Mouse (Mus musculus) midbrain, embryonic 14.5 days (tissue): ENCODE results near the gene Thyn1. TPM values are rescaled to one million over a fixed set of nuclear protein-coding genes. Genes with fewer than 3 reads are reported as not detected.

ENCODE experiments used
- ATAC-seq: fragments of 200-750 bp; cut with Nextera tagmentation; 2 replicates; pipeline ENCODE4 v1.8.0; 2017; ENCODE audit warnings: moderate number of reproducible peaks, moderate library complexity; ENCODE audit not compliant: low FRiP score, low TSS enrichment
- DNase-seq: peaks from one replicate; pipeline ENCODE4 v3.0.0-alpha.2; 2015
- H3K27ac ChIP-seq: fragments of 300-500 bp; sonication (generic); replicated peaks from 2 replicates; pipeline ENCODE4 v1.5.1; 2014; ENCODE audit warnings: mild to moderate bottlenecking, low read depth, low read length, moderate library complexity
- H3K27me3 ChIP-seq: fragments of 300-500 bp; sonication (generic); 2 replicates; pipeline ENCODE4 v1.6.1; 2014; ENCODE audit warnings: low read length, control low read depth, mixed read lengths; ENCODE audit not compliant: control insufficient read depth, insufficient read depth
- H3K36me3 ChIP-seq: fragments of 300-500 bp; sonication (generic); 2 replicates; pipeline ENCODE4 v1.6.1; 2014; ENCODE audit warnings: low read length, control low read depth; ENCODE audit not compliant: control insufficient read depth, insufficient read depth
- H3K4me1 ChIP-seq: fragments of 300-500 bp; sonication (generic); 2 replicates; pipeline ENCODE4 v1.6.1; 2014; ENCODE audit warnings: mild to moderate bottlenecking, antibody characterized with exemption, low read length, control low read depth; ENCODE audit not compliant: control insufficient read depth, insufficient read depth
- H3K4me2 ChIP-seq: fragments of 300-500 bp; sonication (generic); 2 replicates; pipeline ENCODE4 v1.6.1; 2014; ENCODE audit warnings: mild to moderate bottlenecking, low read length, moderate library complexity
- H3K4me3 ChIP-seq: fragments of 300-500 bp; sonication (generic); replicated peaks from 2 replicates; pipeline ENCODE4 v1.5.1; 2014; ENCODE audit warnings: low read depth, low read length
- H3K9ac ChIP-seq: fragments of 300-500 bp; sonication (generic); replicated peaks from 2 replicates; pipeline ENCODE4 v1.6.1; 2014; ENCODE audit warnings: mild to moderate bottlenecking, low read length, moderate library complexity
- H3K9me3 ChIP-seq: fragments of 300-500 bp; sonication (generic); 2 replicates; pipeline ENCODE4 v1.6.1; 2016; ENCODE audit warnings: low read length, control low read depth, mixed read lengths; ENCODE audit not compliant: control insufficient read depth
- WGBS: fragments of 180-500 bp; shearing (Covaris S2); extraction: QIAGEN DNeasy Blood & Tissue Kit; methylation state at CpG from one replicate; pipeline ENCODE4 v1.1.7; 2014; 5-methylcytosine and 5-hydroxymethylcytosine counted together
- polyA plus RNA-seq: library from polyadenylated mRNA; unstranded; fragments of >200 nt; fragmentation: Nextera tagmentation; extraction: Ambion mirVana; gene quantifications from 2 replicates; pipeline ENCODE4 v1.2.1, GENCODE M21; 2014

Gene Thyn1
- polyA plus RNA-seq, 1 experiment from 2014 or later: 127 TPM

DNA sequence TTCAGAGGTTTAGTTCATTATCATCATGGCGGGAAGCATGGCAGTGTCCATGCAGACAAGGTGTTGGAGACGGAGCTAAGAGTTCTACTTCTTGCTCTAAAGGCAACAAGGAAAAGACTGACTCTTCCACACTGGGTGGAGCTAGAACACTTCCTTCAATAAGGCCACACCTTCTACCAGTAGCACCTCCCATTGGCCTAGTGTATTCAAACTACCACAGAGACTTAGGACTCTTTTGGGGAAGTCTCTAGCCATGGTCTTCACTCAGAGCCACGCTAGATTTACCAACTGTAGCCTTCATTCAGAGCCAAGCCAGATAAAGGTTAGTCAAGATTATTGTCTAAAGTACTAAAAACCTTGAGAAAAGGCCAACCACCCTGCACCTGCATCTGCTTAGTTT is 2.4 kb upstream of the Thyn1 start:
- H3K9ac ChIP-seq: no peak overlapping the region
- no peaks in the 10 kb centered on the region for H3K9me3 ChIP-seq
- H3K27ac ChIP-seq: no peak overlapping the region
- H3K4me3 ChIP-seq: no peak overlapping the region
- H3K36me3 ChIP-seq: no peaks in the 10 kb centered on the region
- ATAC-seq (no peak), DNase-seq (no peak)
- 93% methylated on average over 3 of the region's 3 CpGs for WGBS
- H3K4me2 ChIP-seq: no peak overlapping the region
- H3K27me3 ChIP-seq: no peaks in the 10 kb centered on the region
- H3K4me1 ChIP-seq: peaks cover 19% of the 10 kb centered on the region

DNA sequence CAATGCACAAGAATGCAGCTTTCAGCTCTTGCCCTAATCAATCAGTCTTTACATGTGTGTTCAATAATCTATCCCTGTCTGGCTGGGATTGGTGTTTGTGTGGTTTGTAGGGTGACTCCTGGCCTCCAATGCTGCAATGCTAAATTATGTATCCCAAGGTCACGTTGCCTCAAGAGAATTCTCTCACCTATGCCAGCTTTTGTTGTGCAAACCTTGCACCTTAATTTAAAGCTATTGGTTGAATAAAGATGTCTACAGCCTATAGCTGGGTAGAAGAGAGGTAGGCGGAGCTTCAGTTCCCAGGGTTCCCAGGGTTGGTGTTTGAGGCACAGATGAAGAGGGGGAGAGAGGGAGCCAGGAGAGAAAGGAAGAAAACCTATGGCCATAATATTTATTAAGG is 2.0 kb upstream of the Thyn1 start:
- H3K9me3 ChIP-seq: no peaks in the 10 kb centered on the region
- no peaks in the 10 kb centered on the region for H3K36me3 ChIP-seq
- H3K27me3 ChIP-seq: no peaks in the 10 kb centered on the region
- no peak overlapping the region for H3K9ac ChIP-seq
- H3K27ac ChIP-seq: no peak overlapping the region
- H3K4me2 ChIP-seq: no peak overlapping the region
- 98% methylated on average over 2 of the region's 2 CpGs for WGBS
- ATAC-seq (no peak), DNase-seq (no peak)
- H3K4me1 ChIP-seq: peaks cover 19% of the 10 kb centered on the region
- no peak overlapping the region for H3K4me3 ChIP-seq

DNA sequence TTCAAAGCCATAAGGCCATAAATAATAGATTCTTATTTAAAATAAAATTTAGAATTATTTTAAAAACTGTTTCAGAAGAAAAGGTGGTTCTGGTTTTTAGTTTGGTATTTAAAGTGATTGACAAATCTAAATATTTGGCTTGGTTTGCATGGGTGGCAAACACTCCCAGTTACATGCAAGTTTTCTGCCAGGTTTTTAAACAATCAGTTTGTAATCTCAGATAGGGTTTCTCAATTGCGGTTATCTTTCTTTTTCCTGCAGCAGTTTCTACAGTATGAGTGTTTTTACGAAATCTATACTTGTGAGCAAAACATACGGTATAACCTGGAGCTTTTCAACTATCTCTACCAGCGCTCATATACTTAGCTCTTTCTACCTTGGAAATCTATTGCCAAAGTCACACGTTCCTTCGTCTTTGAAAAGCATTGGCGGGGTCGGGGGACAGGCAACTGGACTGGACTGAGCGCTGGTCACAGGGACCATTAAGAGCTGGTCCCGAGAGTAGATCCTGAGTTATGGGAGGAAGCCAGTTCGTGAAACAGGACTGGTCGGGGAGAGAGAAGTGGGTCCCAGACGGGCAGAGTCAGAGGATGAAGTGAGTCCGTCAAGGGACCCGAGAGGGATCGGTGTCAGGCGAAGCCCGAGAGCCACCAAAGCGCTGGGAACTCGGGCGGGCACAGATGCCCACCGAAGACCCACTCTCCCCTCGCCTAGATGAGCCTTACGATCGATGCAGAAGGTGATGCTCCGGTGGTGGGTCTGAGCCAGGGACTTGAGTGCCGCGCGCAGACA is 645 bp upstream of the Thyn1 start:
- Histone ChIP-seq H3K4me1 (peaks cover 19% of the 10 kb centered on the region), H3K9me3 (no peaks in the 10 kb centered on the region), H3K9ac (peak overlapping the region; percentile 73), H3K4me3 (peak overlapping the region; percentile 71), H3K27me3 (no peaks in the 10 kb centered on the region), H3K36me3 (peaks cover 6% of the 10 kb centered on the region), H3K27ac (peak overlapping the region; percentile 41; the same call in 1 of the 2 replicates), H3K4me2 (peak overlapping the region; percentile 87)
- DNase-seq (no peak), ATAC-seq (peak; percentile 70; the same call in 1 of the 2 replicates)
- WGBS: 4% methylated on average over 29 of the region's 29 CpGs

DNA sequence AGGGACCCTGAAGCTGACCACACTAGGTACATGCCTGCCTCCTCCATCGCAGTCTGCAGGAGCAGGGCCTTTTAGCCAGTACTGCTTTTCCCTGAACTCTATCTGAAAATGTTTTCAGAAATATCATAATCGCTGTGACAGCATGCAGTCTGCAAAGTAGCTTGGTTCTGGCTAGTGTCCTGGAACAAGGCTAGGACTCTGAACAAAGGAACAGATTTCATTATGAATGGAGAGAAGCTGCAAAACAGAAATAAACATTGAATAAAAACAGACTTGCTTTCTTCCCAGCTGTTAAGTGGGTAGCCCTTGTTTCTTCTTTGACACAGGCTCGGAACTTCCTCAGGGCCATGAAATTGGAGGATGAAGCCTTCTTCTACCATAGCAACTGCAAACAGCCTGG is 5.7 kb downstream of the Thyn1 start:
- no peak overlapping the region for H3K4me2 ChIP-seq
- no peak for DNase-seq
- H3K27ac ChIP-seq: no peak overlapping the region
- H3K36me3 ChIP-seq: peaks cover 69% of the 10 kb centered on the region
- no peak for ATAC-seq
- no peaks in the 10 kb centered on the region for H3K9me3 ChIP-seq
- H3K9ac ChIP-seq: no peak overlapping the region
- H3K27me3 ChIP-seq: no peaks in the 10 kb centered on the region
- H3K4me1 ChIP-seq: peaks cover 11% of the 10 kb centered on the region
- WGBS: 90% methylated on average over 3 of the region's 3 CpGs
- no peak overlapping the region for H3K4me3 ChIP-seq

DNA sequence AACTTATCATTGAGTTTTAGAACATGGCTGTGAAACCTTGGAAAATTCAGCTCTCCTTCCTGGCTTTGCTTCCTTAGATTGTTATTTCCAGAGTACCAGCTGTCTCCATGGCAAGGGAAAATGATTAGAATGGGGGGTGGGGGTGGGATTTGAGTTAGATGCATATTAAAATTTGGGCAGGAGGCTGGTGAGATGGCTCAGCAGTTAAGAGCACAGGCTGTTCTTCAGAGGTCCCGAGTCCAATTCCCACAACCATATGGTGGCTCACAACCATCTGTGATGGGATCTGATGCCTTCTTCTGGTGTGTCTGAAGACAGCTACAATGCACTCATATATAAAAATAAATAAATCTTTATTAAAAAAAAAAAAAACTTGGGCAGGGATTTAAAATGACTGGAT is 6.4 kb downstream of the Thyn1 start:
- Histone ChIP-seq H3K27ac (no peak overlapping the region), H3K9ac (no peak overlapping the region), H3K9me3 (no peaks in the 10 kb centered on the region), H3K27me3 (no peaks in the 10 kb centered on the region), H3K36me3 (peaks cover 73% of the 10 kb centered on the region), H3K4me2 (no peak overlapping the region), H3K4me1 (peaks cover 4% of the 10 kb centered on the region), H3K4me3 (no peak overlapping the region)
- 75% methylated on average over 1 of the region's 1 CpGs for WGBS
- DNase-seq: no peak
- ATAC-seq: no peak

DNA sequence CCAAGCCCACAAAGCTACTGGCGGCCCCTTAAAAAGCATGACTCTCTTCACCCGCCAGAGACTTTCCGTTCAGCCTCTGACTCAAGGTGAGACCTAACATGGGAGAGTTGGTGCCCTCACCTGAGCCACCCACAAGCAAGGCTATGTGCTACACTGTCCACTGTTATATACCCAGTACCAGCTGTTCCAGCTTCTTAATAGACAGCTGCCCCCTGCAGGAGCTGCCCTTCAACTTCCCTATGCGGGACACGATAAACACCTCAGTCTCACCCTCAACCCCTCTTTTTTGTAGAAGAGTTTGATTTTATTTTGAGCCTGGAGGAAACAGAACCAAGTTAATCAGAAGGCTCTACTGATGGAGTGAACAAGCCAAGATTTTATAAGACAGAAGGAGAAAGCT is 7.4 kb downstream of the Thyn1 start:
- H3K9ac ChIP-seq: no peak overlapping the region
- no peaks in the 10 kb centered on the region for H3K27me3 ChIP-seq
- no peak overlapping the region for H3K4me2 ChIP-seq
- H3K4me3 ChIP-seq: no peak overlapping the region
- no peaks in the 10 kb centered on the region for H3K9me3 ChIP-seq
- H3K36me3 ChIP-seq: peaks cover 82% of the 10 kb centered on the region
- H3K27ac ChIP-seq: no peak overlapping the region
- 91% methylated on average over 5 of the region's 5 CpGs for WGBS
- H3K4me1 ChIP-seq: no peaks in the 10 kb centered on the region
- DNase-seq (no peak), ATAC-seq (no peak)

DNA sequence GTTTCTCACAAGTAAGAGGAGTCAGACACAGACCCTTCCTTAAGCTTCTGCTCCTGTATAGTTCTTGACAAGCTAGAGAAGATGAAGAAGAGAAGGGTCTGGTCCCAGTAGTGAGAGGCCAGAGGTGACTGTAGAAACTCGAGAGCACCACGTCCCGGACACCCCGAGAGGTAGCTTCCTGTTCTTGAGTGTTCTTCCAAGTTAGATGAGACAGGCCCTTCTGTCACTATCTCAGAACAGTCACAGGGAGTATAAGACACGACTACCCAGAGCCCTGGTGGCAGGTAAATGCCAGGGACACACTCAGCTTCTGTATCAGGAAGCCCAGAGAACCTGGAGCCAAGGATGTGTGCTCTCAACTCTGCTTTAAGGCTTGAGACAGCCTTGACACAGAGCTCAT is 9.7 kb downstream of the Thyn1 start:
- H3K27ac ChIP-seq: no peak overlapping the region
- DNase-seq: no peak
- no peak overlapping the region for H3K4me2 ChIP-seq
- ATAC-seq: no peak
- no peak overlapping the region for H3K4me3 ChIP-seq
- no peaks in the 10 kb centered on the region for H3K9me3 ChIP-seq
- 89% methylated on average over 5 of the region's 5 CpGs for WGBS
- no peak overlapping the region for H3K9ac ChIP-seq
- no peaks in the 10 kb centered on the region for H3K27me3 ChIP-seq
- peaks cover 95% of the 10 kb centered on the region for H3K36me3 ChIP-seq
- no peaks in the 10 kb centered on the region for H3K4me1 ChIP-seq

DNA sequence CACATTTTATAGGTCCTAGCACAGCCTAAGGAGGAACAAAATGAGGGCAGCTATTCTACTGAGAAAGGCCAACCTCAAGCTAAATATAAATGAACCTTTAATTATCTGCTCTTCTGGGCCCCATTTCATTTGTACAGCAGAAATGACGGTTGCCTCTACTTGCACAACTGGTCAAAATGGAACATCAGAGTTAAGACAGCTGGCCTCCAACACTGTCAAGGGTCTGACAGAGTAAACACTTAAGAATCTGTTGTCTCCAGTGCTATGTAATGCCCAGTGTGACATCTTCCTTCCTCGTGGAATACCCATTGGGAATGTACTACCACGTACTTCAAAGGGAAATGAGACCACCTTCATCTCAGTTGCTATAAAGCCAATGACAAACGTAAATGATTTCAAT is 12.1 kb downstream of the Thyn1 start:
- no peak for DNase-seq
- WGBS: 92% methylated on average over 4 of the region's 4 CpGs

DNA sequence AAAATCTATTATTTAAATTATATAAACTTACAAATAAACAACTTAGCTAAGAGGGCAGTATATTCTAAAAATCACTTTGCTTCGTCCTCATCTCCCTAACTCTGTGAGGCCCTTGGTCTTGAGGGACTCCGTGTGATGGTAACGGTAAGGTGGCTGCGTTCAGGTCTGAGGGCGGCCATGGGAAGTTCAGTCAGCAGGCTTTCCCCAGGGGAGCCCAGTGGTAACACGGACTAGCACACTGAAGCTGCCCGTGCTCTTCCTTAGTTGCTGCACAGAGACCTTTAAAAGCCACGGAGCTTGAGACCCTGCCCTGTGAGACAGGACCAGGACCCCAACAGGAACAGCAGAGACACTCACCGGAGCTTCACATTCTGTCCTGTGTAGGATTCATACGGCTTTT is 19.5 kb downstream of the Thyn1 start:
- Histone ChIP-seq H3K36me3 (peaks cover 56% of the 10 kb centered on the region), H3K4me2 (no peak overlapping the region), H3K4me3 (no peak overlapping the region), H3K4me1 (no peaks in the 10 kb centered on the region), H3K9ac (no peak overlapping the region), H3K9me3 (no peaks in the 10 kb centered on the region), H3K27me3 (no peaks in the 10 kb centered on the region), H3K27ac (no peak overlapping the region)
- ATAC-seq (no peak), DNase-seq (no peak)
- WGBS: 93% methylated on average over 10 of the region's 10 CpGs

More for the DNA sequence above, 12.1 kb downstream of the Thyn1 start:
- ATAC-seq: no peak
- no peaks in the 10 kb centered on the region for H3K9me3 ChIP-seq
- H3K27ac ChIP-seq: no peak overlapping the region
- H3K4me3 ChIP-seq: no peak overlapping the region
- H3K27me3 ChIP-seq: no peaks in the 10 kb centered on the region
- no peak overlapping the region for H3K9ac ChIP-seq
- no peaks in the 10 kb centered on the region for H3K4me1 ChIP-seq
- no peak overlapping the region for H3K4me2 ChIP-seq
- peaks cover 91% of the 10 kb centered on the region for H3K36me3 ChIP-seq
